Mouse (Mus musculus) mature B cell (primary cell): ENCODE data around the gene Slc22a26.
"Not testable (repeated sequence)": the region's sequence is repeated elsewhere in the genome, so short reads cannot be mapped to it uniquely, and the experiment has no call there.

ENCODE experiments used
- in situ Hi-C: fragments of 300-500 bp; cut with MboI; formaldehyde crosslinking; loops from 2 replicates; pipeline ENCODE4 v1.14.3; 2019

Slc22a26 gene

GRCm38 (mm10) chr19:7802571-7802970 lies at the start of gene Slc22a26:
Gene Slc22a26, minus strand, starts transcription at chr19:7802667.
- in situ Hi-C loops = no loop called here

DNA sequence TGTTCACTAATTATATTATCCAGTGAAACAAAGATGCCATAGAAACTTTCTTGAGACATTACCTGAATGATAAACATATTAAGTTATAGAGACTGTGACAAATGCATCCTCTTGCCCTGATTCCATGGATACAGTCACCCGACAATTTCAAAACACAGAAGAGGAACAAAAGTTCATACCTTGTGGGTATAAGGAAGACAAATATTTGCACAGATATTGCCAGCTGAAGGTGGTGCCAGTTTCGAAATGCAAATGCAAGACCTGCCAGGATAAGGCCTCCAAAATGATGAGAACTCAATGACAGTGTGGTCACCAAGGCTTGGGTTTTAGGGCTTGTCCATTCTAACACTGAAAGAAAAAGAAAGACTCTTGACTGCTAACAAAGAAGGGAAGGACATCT lies 27.4 kb upstream of the Slc22a26 start:
- in situ Hi-C loops = no loop called here

- in situ Hi-C loops = no loop called here
These were observed 11.9 kb downstream of the Slc22a26 start for GRCm38 (mm10) chr19:7790571-7790970.

DNA sequence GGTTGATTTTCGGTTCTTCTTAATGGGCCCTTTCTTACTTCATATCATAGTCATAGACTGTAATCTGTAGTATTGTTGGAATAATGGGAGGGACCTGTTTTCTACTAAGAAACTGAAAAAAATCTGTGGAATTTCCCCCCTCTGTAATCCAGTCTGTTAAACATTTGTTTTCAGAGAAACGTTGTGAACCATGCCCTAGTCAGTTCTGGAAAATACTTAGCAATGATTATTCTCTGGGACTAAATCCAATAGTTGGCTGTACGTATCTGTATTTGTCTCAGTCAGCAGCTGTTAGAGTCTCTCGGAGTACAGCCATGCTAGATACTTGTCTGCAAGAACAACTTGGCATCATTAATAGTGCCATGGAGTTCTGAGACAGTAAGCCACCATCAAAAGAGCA lies 27.2 kb downstream of the Slc22a26 start:
- in situ Hi-C loops = no loop called here

DNA sequence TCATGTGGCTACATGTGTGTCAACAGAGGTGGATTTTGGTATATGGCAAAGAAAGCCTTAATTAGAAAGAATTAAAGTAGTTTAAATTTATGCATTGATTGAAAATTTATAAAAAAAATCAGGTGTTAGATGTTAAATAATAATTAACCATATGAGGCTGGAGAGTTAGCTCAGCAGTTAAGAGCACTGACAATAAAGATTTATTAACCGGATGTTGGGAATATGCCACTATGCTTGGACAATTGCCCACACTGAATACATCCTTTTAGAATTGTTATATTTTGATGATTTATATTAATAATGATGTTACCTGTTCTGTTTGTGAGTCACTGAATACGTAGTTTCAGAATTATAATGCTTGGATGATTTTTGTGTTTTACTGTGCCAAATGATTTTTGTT lies 36.3 kb downstream of the Slc22a26 start:
- in situ Hi-C loops = no loop called here

- in situ Hi-C loops = no loop called here
These were observed 36.9 kb downstream of the Slc22a26 start for GRCm38 (mm10) chr19:7765599-7765998.

- in situ Hi-C loops = not testable (repeated sequence)
These were observed 49.1 kb downstream of the Slc22a26 start for GRCm38 (mm10) chr19:7753371-7753770.
